Mouse (Mus musculus) gastrocnemius, postnatal 25 days (tissue): ENCODE measurements at regions not wholly inside any gene's neighbourhood (a gene's known extent, or its start where the extent isn't known, plus 50 kb on each side); places are given as distances from the start of the nearest gene placed in this dataset.

ENCODE experiments used
- DNase-seq: peaks from one replicate; pipeline ENCODE4 v3.0.0; 2022

GRCm38 (mm10) chr15:61927385-61928120, 1004.7 kb upstream of the A1bg start:
- DNase-seq: no peak

- no peak for DNase-seq
Measured at GRCm38 (mm10) chr15:61920041-61920440, 997.2 kb upstream of the A1bg start.

- no peak for DNase-seq
Measured at GRCm38 (mm10) chr15:61913546-61914160, 990.8 kb upstream of the A1bg start.

GRCm38 (mm10) chr15:61905165-61905845, 982.5 kb upstream of the A1bg start:
- DNase-seq: no peak

- no peak for DNase-seq
Measured at GRCm38 (mm10) chr15:61899809-61900208, 977.0 kb upstream of the A1bg start.

- DNase-seq: no peak
Measured at GRCm38 (mm10) chr15:61897566-61897965, 974.8 kb upstream of the A1bg start.

- no peak for DNase-seq
Measured at GRCm38 (mm10) chr15:61890330-61890729, 967.5 kb upstream of the A1bg start.

GRCm38 (mm10) chr15:61888569-61889326, 965.9 kb upstream of the A1bg start:
- no peak for DNase-seq

GRCm38 (mm10) chr15:61879408-61879807, 956.6 kb upstream of the A1bg start:
- no peak for DNase-seq

GRCm38 (mm10) chr15:61873047-61873446, 950.2 kb upstream of the A1bg start:
- DNase-seq: no peak

- no peak for DNase-seq
Measured at GRCm38 (mm10) chr15:61860759-61861158, 937.9 kb upstream of the A1bg start.

- no peak for DNase-seq
Measured at GRCm38 (mm10) chr15:61855880-61856279, 933.1 kb upstream of the A1bg start.

- no peak for DNase-seq
Measured at GRCm38 (mm10) chr15:61812671-61813070, 889.9 kb upstream of the A1bg start.

GRCm38 (mm10) chr15:61805379-61805778, 882.6 kb upstream of the A1bg start:
- DNase-seq: no peak

- DNase-seq: no peak
Measured at GRCm38 (mm10) chr15:61800155-61800554, 877.3 kb upstream of the A1bg start.

GRCm38 (mm10) chr15:61797827-61798226, 875.0 kb upstream of the A1bg start:
- no peak for DNase-seq

- no peak for DNase-seq
Measured at GRCm38 (mm10) chr15:61794506-61794905, 871.7 kb upstream of the A1bg start.

- no peak for DNase-seq
Measured at GRCm38 (mm10) chr15:61789847-61790562, 867.2 kb upstream of the A1bg start.

GRCm38 (mm10) chr15:61787046-61787445, 864.2 kb upstream of the A1bg start:
- DNase-seq: no peak

GRCm38 (mm10) chr15:61781531-61781930, 858.7 kb upstream of the A1bg start:
- DNase-seq: no peak

GRCm38 (mm10) chr15:61772996-61773395, 850.2 kb upstream of the A1bg start:
- DNase-seq: no peak
